Mouse (Mus musculus): ENCODE results near the gene Lbx2. TPM values are rescaled to one million over a fixed set of nuclear protein-coding genes. Genes with fewer than 3 reads are reported as not detected.

Lbx2 gene
- 0.57 and 2.8 TPM in 2 replicates for polyA plus RNA-seq (2016; fragmentation: Nextera tagmentation; extraction: Ambion mirVana)

GRCm38 (mm10) chr6:83086121-83087035 is at the start of gene Lbx2:
Gene Lbx2, plus strand, starts transcription at chr6:83086367.
- H3K27me3 ChIP-seq (replicated peaks) = peaks cover 85% of the 10 kb centered on the region
- peaks cover 16% of the 10 kb centered on the region for H3K4me1 ChIP-seq
- H3K4me2 ChIP-seq (replicated peaks) = peak within 1 kb of the TSS; percentile 45
- H3K36me3 ChIP-seq = peaks cover 4% of the 10 kb centered on the region
- no peak within 1 kb of the TSS for H3K4me3 ChIP-seq
- H3K27ac ChIP-seq = no peak within 1 kb of the TSS
- WGBS = 3% methylated on average over 42 of the region's 42 CpGs
- H3K9ac ChIP-seq = 0 out of 2 replicates have a peak within 1 kb of the TSS, but pooled peaks have one; percentile 17
- H3K9me3 ChIP-seq = no peaks in the 10 kb centered on the region
- ATAC-seq (ENCODE audit: low FRiP score, low read depth) = no peak

DNA sequence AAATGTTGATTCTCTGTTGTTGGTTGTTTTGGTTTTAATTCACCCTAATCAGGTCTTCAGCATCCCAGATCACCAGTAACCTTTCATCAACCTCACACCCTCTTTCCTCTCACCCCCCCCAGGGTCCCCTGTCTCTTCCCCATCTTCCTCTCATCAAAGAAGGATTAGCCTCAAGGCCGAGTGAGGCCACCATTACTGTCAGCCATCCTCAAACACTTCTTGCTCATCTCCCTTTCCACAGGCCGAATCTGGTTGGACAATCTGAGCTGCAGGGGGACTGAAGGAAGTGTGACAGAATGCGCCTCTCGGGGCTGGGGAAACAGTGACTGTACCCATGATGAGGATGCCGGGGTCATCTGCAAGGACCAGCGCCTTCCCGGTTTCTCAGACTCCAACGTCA is 49.0 kb upstream of the Lbx2 start:
- Histone ChIP-seq H3K4me1 (peaks cover 32% of the 10 kb centered on the region), H3K4me2 (replicated peaks) (no peak overlapping the region), H3K27ac (no peak overlapping the region), H3K36me3 (no peaks in the 10 kb centered on the region), H3K4me3 (no peak overlapping the region), H3K27me3 (replicated peaks) (peaks cover 26% of the 10 kb centered on the region), H3K9me3 (no peaks in the 10 kb centered on the region), H3K9ac (no peak overlapping the region)
- 87% methylated on average over 8 of the region's 8 CpGs for WGBS
- no peak for ATAC-seq (ENCODE audit: low FRiP score, low read depth)

DNA sequence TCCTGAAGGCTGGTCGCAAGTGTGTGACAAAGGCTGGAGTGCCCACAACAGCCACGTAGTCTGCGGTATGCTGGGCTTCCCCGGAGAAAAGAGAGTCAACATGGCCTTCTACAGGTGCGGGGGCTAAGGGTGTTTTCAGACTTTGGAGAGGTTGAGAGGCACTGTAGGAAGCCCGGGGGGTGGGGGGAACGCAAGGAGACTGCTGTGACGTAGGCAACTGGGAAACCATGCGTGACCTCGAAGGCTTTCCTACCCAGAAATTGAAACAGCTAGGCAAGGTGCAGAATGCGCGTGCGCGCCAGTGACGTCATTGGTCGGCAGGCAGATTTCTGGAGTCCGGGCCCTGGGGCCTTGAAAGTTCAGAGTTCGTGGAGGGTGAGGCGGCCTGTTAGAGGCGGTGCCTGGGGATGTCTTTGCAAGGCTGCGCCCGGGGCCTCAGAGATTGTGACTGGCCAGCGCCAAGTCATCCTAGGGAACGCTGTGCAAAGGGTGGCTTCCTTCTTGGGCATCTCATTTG is 47.6 kb upstream of the Lbx2 start:
- H3K4me2 ChIP-seq (replicated peaks) = peak overlapping the region; percentile 62
- no peaks in the 10 kb centered on the region for H3K9me3 ChIP-seq
- peak overlapping the region; percentile 15 for H3K4me3 ChIP-seq
- peaks cover 19% of the 10 kb centered on the region for H3K4me1 ChIP-seq
- H3K27ac ChIP-seq = no peak overlapping the region
- peaks cover 18% of the 10 kb centered on the region for H3K27me3 ChIP-seq (replicated peaks)
- H3K36me3 ChIP-seq = no peaks in the 10 kb centered on the region
- H3K9ac ChIP-seq = 0 out of 2 replicates have a peak overlapping the region, but pooled peaks have one; percentile 14
- WGBS = 8% methylated on average over 24 of the region's 24 CpGs
- peak; percentile 45 for ATAC-seq (ENCODE audit: low FRiP score, low read depth)

DNA sequence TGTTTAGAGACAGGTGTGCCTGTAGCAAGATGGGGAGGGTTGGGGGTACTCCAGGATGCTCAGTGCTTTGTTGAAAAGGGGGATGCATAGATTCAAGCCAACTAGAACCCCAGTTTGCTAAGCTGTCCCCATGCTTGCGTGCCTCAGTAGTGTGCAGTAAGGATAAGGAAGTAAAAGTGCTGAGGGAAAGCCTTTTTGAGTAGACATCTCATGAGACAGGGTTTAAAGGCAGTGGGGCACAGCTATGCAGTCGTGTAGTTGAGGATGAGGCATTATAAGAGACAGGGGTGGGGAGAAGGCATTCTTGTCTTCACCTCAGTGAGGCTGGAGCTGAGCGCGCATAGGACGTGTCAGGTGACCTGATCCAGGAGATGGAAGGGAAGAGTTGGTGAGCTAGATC is 45.6 kb upstream of the Lbx2 start:
- peaks cover 7% of the 10 kb centered on the region for H3K27me3 ChIP-seq (replicated peaks)
- no peak overlapping the region for H3K4me3 ChIP-seq
- 85% methylated on average over 5 of the region's 5 CpGs for WGBS
- H3K9me3 ChIP-seq = no peaks in the 10 kb centered on the region
- H3K4me2 ChIP-seq (replicated peaks) = no peak overlapping the region
- H3K27ac ChIP-seq = no peak overlapping the region
- H3K4me1 ChIP-seq = peaks cover 8% of the 10 kb centered on the region
- no peaks in the 10 kb centered on the region for H3K36me3 ChIP-seq
- no peak overlapping the region for H3K9ac ChIP-seq
- no peak for ATAC-seq (ENCODE audit: low FRiP score, low read depth)

DNA sequence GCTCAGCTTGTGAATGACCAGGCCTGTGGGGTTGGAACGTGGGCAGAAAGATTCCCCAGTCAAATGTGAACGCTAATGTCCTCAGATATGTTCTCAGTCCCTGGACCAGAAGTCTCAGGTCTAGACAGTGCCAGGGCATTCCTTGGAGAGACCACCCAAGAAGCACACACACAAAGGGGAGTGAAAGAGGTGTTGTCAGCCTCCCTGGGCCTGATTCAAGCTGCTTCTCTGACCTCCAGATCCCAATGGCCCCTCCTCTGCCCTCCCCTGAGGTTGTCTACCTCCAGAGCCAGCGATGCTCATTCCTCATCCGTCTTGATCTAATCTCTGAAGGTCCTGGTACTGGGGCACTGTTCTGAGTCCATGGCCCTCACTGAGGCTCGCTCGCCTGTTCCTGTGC is 42.6 kb upstream of the Lbx2 start:
- H3K9ac ChIP-seq = no peak overlapping the region
- H3K9me3 ChIP-seq = no peaks in the 10 kb centered on the region
- no peaks in the 10 kb centered on the region for H3K36me3 ChIP-seq
- no peak overlapping the region for H3K27ac ChIP-seq
- H3K4me1 ChIP-seq = peaks cover 2% of the 10 kb centered on the region; the same call in 1 of the 2 replicates
- no peak for ATAC-seq (ENCODE audit: low FRiP score, low read depth)
- no peaks in the 10 kb centered on the region for H3K27me3 ChIP-seq (replicated peaks)
- H3K4me3 ChIP-seq = no peak overlapping the region
- 69% methylated on average over 6 of the region's 6 CpGs for WGBS
- no peak overlapping the region for H3K4me2 ChIP-seq (replicated peaks)

- H3K4me1 ChIP-seq = no peaks in the 10 kb centered on the region
- H3K36me3 ChIP-seq = no peaks in the 10 kb centered on the region
- ATAC-seq (ENCODE audit: low FRiP score, low read depth) = no peak
- no peaks in the 10 kb centered on the region for H3K9me3 ChIP-seq
- no peak overlapping the region for H3K9ac ChIP-seq
- no peak overlapping the region for H3K27ac ChIP-seq
- H3K27me3 ChIP-seq (replicated peaks) = no peaks in the 10 kb centered on the region
- H3K4me2 ChIP-seq (replicated peaks) = no peak overlapping the region
- 89% methylated on average over 5 of the region's 5 CpGs for WGBS
- no peak overlapping the region for H3K4me3 ChIP-seq
These were observed 42.2 kb upstream of the Lbx2 start for GRCm38 (mm10) chr6:83043993-83044392.

GRCm38 (mm10) chr6:83044742-83045141 is 41.4 kb upstream of the Lbx2 start:
- Histone ChIP-seq H3K9me3 (no peaks in the 10 kb centered on the region), H3K27me3 (replicated peaks) (no peaks in the 10 kb centered on the region), H3K9ac (no peak overlapping the region), H3K36me3 (no peaks in the 10 kb centered on the region), H3K27ac (no peak overlapping the region), H3K4me1 (no peaks in the 10 kb centered on the region), H3K4me2 (replicated peaks) (no peak overlapping the region), H3K4me3 (no peak overlapping the region)
- 75% methylated on average over 9 of the region's 9 CpGs for WGBS
- ATAC-seq (ENCODE audit: low FRiP score, low read depth) = no peak

- H3K4me1 ChIP-seq = peaks cover 11% of the 10 kb centered on the region
- H3K36me3 ChIP-seq = peaks cover 14% of the 10 kb centered on the region
- no peak for ATAC-seq (ENCODE audit: low FRiP score, low read depth)
- H3K9ac ChIP-seq = no peak overlapping the region
- no peak overlapping the region for H3K4me3 ChIP-seq
- no peak overlapping the region for H3K27ac ChIP-seq
- no peaks in the 10 kb centered on the region for H3K9me3 ChIP-seq
- H3K4me2 ChIP-seq (replicated peaks) = no peak overlapping the region
- WGBS = 72% methylated on average over 10 of the region's 10 CpGs
- H3K27me3 ChIP-seq (replicated peaks) = no peaks in the 10 kb centered on the region
These were observed 36.8 kb upstream of the Lbx2 start for GRCm38 (mm10) chr6:83049367-83049766.

DNA sequence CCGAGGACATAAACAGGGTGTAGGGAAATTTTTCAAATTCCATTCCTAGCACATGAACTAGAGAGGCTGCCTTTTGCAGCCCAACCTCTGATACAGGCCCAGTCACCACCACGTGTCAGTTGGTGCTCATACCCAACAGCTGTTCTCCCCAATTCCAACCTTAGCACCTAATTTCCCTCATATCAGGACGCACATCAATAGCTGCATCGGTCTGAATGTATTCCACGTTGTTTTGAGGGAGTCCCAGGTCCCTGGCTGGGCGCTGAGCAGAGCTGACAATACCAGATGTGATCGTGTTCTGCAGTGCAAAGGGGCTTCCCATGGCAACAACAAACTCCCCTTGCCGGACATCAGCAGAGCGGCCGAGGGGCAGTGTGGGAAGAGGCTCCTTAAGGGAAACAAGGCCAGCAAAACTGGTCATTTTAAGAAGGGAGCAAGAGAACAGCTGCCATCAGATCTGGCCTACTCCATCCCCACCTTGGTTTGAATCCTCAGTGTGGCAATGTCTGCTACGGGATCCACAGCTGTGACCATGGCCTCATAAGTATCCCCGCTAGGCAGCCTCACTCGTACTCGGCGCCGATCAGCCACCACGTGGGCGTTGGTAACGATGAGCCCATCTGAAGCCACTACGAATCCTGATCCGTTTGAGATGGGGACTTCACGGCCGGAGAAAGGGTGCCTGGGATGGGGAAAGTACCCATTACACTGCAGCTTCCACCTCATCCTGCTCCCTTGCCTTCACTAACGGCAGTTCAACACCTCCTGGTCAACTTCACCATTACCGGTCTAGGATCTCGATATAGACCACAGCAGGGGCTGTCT is 32.8 kb upstream of the Lbx2 start:
- Histone ChIP-seq H3K36me3 (peaks cover 32% of the 10 kb centered on the region), H3K4me3 (peak overlapping the region; percentile 95), H3K9ac (peak overlapping the region; percentile 95), H3K27me3 (replicated peaks) (no peaks in the 10 kb centered on the region), H3K4me2 (replicated peaks) (peak overlapping the region; percentile 93), H3K4me1 (peaks cover 22% of the 10 kb centered on the region), H3K27ac (no peak overlapping the region), H3K9me3 (no peaks in the 10 kb centered on the region)
- 3% methylated on average over 26 of the region's 26 CpGs for WGBS
- ATAC-seq (ENCODE audit: low FRiP score, low read depth) = peak; percentile 23

DNA sequence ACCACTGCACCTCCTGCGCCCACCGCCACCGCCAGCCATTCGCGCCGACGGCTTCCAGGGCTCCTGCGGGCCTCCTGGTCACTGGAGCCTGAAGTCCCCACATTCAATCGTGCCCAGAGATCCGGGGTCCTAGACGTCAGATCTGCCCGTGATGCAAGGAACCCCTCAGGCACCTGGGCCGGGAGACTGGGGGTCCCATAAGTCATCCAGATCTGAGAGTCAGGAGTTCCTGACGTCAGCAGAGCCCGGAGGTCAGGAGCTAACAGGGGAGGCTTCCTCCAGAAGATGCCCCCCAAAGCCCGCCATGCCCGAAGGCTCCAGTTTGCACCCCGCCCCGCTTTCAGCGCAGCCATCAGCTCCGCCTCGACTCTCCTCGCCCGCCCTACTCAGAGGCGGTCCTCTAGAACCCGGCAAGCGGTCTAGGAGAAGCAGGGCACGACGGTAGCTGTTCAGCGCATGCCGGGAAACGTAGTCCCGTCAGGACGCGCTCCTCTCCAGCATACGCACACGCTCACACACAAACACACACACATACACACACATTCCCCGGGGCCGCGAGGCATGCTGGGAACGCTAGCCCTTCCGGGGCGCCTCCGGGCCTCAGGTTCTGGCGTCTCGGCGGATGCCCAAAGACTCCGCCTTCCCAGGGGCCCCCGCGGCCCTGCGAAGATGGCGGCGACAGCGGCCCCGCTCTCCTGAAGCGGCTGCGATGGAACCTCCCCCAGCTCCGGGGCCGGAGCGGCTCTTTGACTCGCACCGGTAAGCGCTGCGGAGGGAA is 31.9 kb upstream of the Lbx2 start, which contains the start of gene Aup1:
Gene Aup1, plus strand, starts transcription at position 448 of the 778 bp plus-strand sequence.
- Histone ChIP-seq H3K27me3 (replicated peaks) (no peaks in the 10 kb centered on the region), H3K9me3 (no peaks in the 10 kb centered on the region), H3K4me2 (replicated peaks) (peak within 1 kb of the TSS; percentile 93), H3K9ac (peak within 1 kb of the TSS; percentile 95), H3K4me3 (peak within 1 kb of the TSS; percentile 95), H3K36me3 (peaks cover 32% of the 10 kb centered on the region), H3K27ac (peak within 1 kb of the TSS; percentile 53; the same call in 1 of the 2 replicates), H3K4me1 (peaks cover 22% of the 10 kb centered on the region)
- WGBS = under 1% methylated on average over 64 of the region's 64 CpGs
- ATAC-seq (ENCODE audit: low FRiP score, low read depth) = peak; percentile 96

- under 1% methylated on average over 50 of the region's 50 CpGs for WGBS
- H3K36me3 ChIP-seq = peaks cover 32% of the 10 kb centered on the region
- ATAC-seq (ENCODE audit: low FRiP score, low read depth) = peak; percentile 57
These were observed 31.2 kb upstream of the Lbx2 start, which contains the start of gene Htra2 for GRCm38 (mm10) chr6:83054871-83055431. Gene Htra2, minus strand, starts transcription at chr6:83055273.

More at GRCm38 (mm10) chr6:83054871-83055431, 31.2 kb upstream of the Lbx2 start, which contains the start of gene Htra2:
- no peaks in the 10 kb centered on the region for H3K9me3 ChIP-seq
- peaks cover 22% of the 10 kb centered on the region for H3K4me1 ChIP-seq
- peak within 1 kb of the TSS; percentile 95 for H3K4me3 ChIP-seq
- H3K9ac ChIP-seq = peak within 1 kb of the TSS; percentile 95
- peak within 1 kb of the TSS; percentile 53; the same call in 1 of the 2 replicates for H3K27ac ChIP-seq
- H3K4me2 ChIP-seq (replicated peaks) = peak within 1 kb of the TSS; percentile 93
- no peaks in the 10 kb centered on the region for H3K27me3 ChIP-seq (replicated peaks)

All from neural tube, embryonic 12.5 days (tissue).